Mouse (Mus musculus) kidney, adult 18-20 months (tissue): ENCODE measurements around the gene Dnajb2.

Source experiments
- DNase-seq: peaks from one replicate; pipeline ENCODE4 v3.0.0; 2021

The Dnajb2 gene

DNA sequence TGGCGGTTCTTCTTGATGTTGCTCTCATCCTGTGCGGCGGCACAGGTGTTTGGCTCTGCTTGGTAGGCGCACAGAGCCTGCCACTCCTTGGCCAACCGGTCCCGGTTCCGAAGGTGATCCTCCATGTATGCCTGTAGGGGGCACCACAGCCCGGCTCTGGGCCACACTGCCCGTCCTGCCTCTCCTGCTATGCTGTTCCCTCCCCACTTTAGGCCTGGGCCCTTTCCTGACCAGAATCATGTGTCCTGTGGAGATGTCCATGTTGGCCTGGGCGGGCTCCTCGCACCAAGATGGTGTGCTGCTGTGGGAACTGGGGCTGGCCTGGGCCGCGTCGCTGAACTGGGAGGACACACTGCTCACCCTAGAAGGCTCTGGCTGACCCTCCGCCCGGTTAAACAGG is 16.8 kb downstream of the Dnajb2 start:
- DNase-seq, result no peak

DNA sequence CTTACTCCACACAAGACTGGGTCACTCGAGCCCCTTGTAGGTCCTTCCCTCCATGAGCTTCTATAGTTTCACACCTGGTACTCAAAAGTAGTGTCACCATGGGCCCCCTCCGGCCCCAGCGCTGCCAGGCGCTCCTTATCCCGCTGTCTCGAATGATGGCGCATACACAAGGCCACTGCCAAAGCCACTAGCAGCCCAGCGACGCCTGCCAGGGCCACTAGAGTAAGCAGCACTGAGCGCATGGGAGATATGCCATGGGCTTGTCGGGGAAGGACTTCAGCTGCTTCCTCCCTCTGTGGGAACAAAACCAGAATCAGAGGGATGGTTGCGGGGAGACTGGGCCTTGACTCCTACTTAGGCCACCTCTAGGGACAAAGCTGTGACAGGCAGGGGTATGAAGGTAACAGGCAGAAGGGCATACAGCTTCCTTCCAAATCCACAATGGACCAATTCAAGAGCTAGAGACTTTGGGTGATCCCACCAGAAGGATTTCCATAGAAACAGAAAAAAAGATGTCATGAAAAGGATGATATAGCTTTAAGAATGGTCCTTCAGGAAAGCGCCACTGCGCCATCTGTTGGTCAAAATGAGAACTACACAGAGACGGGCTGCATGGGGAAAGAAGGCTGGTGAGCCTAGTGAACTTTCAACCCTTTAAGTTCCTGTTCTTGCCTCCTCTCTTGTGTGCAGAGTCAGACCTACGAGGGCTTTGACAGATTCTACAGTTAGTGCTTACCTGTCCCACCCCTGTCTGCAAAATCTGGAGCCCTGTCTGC is 17.8 kb downstream of the Dnajb2 start:
- peak; percentile 89 for DNase-seq

DNA sequence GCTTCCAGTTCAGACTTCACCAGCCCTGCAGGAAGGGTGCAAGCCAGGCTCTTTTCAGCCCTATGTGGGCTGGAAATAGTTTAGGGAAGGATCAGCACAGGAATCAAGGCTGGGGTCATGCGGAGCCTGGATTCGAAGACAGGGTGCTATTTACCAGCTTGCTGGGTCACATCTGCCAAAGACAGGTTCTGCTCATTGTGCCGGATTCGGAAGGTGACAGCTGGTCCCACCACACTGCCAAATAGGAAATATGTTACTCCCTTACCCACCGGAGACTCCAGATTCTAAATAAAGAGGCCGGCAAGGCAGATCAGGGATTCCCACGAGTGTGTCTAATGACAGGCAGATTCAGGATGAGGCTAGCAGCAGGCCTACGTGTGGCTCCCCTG is 18.4 kb downstream of the Dnajb2 start:
- no peak for DNase-seq

DNA sequence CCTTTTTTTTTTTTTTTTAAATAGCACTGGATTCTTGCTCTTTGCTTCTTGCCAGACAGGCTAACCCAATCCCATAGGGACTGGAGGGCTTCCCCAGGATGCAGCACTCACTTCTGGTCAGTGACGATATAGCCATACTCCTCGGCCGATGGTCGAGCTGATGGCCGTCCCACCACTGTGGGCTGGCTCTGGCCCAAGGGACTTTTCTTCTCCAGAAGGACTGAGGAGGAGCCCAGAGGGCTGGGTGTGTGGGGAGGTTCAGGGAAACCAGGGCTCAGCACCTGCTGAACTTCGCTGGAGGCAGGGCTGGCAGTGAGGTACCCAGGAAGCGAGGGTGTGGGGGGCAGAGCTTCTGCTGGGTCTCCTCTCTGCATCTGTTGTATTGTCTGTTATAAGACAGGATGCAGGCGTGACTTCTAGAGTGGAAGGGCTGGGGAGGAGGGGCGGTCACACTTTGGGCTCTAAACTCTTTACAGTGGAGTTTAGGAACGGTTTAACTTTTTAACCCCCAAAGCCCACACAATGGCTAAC is 19.4 kb downstream of the Dnajb2 start:
- DNase-seq, result no peak

DNA sequence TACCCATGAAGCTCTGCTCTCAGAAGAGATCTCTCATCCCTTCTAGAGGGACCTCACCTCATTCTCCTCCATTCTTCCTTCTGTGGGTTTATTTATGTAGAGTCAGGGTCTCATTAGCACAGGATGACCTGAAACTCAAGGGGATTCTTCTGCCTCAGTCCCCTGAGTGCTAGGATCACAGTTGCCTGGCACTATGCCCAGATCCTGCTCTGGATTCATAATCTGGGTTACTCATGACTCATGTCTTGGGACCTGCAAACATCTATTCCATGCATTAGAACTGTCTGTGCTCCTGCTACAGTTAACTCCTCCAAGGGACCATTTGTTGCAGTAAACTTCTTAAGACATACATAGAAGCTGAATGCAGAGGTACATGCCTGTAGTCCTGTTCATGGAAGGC is 25.1 kb downstream of the Dnajb2 start:
- DNase-seq, result no peak

DNA sequence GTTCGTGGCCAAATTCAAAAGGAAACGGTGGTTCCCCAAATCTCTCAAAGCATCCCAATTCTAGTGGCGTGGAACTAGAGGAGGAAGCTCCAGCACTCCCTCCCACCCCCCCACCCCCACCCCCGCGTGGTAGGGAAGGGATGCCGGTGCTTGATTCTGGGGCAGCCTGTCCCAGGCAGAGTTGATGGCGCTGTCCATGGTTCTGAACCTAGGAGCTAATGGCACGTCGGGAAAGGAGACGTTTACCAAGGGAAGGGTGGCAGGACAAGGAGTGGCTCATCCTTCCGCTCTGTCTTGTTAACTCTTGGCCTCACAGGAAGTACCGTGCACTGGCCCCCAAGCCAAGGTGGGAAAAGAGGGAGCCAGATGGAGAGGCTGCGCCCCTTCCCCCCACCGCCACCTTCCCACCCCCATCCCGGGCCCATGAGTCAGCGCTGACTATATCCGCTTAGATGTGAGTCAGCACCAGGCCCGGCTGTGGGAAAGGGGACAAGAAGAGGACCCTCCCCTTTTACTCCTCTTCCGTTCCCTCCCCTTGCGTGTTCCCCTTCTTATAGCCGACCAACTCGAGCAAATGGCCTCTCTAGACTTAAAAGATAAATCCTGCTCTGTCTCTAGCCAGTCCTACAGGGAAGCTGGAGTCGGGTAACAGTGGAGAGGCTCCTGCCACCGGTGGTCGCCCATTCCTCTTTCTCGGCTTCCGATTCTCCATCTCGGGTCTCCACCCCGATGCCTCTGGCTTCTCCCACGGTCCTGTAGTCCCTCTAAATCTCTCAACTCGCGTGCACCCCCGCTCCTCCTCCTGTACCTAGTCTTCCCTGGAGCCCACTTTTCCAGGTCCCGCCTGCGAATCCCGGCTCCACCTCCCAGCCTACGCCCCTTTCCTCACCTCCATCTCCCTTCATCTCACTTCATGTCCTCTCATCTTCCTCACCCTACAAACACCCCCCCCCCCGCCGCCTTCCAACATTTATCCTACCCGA is 27.1 kb downstream of the Dnajb2 start:
- peak; percentile 62 for DNase-seq

DNA sequence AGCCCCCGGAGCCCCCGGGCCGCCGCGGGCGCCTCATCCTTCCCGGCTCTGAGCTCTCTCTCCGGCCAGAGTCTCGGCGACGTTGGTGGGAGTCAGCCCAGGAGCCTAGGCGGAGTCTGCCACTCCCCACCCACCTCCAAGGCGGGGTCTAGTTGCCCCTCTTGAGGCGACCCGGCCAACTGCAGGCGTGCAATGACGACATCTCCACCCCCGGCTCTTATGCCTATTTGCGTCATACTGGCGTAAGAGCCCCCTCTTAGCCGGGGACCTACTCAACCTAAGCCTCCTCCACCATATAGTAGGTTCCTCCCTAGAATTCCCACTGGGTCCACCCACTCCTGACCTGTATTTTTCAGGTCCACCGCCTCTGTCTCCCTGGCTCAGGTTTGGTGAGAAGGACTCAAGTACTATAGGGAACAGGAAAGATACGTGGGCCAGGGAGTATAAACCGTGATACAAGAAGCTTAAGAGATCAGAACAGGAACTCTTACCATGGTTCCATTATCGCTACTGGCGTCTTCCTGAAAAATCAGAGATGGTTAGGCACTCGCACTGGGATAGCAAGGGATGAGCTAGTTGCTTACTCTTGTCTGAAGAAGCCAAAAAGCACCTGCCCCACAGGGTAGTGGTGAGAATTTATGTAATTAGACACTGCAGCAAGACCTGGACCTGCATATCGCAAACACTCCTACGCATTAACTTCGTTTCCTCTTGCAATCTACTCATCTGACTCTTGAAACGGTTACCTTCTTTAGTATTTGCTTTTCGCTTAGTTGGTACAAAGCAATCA is 28.1 kb downstream of the Dnajb2 start, which contains the start of gene Ptprn:
TSS of gene Ptprn (minus strand) at position 412 of the 790 bp plus-strand sequence.
- DNase-seq, result no peak

DNA sequence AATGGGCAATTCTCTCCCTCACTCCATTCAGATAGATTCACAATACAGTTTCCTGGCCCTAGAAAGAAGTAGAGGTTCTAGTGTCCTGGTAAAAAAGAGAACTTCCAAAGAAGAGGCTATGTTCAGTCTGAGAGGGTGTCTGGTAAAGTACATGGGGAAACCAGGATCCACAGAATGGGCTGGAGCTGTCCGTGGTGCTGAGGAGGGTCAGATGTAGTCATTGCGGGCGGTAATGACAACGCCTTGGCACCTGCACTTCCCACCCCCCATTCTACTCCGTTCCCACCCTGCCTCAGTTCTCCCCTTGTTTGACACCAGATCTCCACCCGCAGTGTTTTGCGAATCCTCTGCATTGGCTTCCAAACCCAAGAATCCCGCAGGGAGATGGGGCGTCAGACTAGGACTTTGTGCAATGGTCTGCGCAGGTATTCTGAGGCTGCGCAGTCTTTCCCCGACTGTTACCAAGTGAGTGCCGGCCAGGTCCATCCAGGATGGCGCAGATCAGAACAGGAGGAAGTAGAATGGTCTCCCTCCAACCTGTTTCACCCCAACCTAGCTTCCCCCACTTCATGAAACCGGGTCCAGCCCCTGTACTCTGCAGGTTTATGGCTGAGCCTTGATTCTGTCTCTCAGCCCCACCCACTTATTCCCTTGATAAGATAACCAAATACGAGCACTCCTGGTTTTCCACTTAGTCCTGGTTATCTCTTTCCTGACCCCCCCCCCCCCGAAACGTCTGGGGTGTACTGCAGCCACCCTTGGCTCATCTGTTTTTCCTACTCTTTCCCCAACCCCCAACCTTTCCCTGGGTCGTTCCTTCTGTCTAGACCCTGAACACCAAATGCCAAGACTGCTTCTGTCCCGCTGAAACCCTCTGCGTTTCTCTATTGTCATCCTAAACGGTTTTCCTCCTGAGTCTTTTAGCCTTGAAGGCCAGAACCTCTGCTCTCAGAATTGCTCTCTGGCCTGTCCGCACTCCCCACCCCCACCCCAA is 41.3 kb downstream of the Dnajb2 start:
- DNase-seq, result peak; percentile 47

DNA sequence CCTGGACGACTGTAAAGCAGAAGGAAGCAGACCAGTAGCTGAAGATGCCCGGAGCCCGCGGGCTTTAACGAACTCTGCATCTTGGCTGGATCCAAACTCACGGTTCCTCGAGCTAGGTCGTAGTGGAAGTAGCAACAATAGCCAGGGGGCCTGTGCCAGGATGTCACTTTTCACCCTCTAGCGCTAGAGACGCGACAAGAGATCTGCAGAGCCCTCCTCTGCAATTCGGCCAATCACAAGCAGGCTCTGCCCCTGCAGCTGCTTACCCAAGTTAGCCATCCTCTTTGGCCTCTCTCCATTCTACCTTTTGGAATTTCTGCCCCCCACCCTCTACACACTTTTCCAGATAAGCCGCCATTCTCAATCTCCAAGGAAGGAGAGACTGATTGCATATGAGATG is 42.0 kb downstream of the Dnajb2 start, which contains the start of gene Resp18:
TSS of gene Resp18 (minus strand) at position 188 of the 400 bp plus-strand sequence.
- DNase-seq, result no peak

DNA sequence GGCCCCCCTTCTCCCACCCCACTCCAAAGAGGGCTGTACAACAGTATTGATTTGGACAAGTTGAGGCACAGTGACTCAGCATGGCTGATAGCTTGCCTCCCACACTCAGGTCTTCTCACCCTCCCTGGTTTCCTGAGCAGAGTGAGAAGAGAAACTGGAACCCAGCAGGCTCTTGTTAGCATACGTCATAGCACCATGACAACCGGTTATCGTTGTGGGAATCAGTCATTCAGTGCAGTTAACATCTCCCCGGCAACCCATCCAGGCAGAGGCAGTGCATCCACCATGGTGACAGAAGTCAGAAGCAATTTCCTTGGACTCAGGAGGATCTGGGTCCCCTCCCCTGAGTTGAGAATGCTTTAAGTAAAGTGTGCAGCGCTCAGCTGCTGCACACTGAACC is 46.8 kb downstream of the Dnajb2 start:
- DNase-seq, result no peak

DNA sequence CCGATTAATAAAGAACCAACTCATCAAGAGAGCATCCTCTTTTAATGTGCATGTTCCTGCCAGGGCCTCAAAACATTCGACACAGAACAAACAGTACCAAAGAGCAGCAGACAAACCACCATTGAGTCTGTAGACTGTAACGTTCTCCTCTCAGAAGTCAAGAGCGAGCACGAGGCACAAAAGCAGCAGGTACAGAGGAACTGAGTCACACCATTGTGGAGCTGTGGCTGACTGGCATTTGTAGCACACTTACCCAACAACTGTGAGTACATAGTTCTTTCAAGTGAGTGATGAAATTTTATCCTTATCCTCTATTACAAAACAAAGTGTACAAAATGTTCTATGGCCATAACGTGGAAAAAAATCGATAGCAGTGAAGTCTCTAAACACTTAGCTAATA is 48.7 kb downstream of the Dnajb2 start:
- no peak for DNase-seq

DNA sequence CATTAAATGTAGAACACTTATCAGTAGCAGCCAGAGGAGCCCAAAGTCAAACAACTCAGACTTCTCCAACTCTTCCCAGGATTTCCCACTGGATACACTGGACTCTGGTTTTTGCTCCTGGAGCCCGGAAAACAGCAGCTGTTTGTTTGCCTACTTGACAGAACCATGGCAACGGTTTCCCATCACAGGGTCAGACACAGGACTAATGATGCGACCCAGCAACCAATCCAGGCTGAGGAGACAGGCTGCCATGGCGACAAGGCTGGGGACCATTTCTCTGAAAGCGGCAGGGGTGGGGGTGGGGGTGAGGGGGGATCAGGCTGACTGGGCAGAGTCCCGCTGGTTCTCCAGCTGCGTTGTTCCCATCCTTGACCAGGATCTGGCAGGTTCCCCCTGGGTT is 53.2 kb downstream of the Dnajb2 start:
- DNase-seq, result no peak

DNA sequence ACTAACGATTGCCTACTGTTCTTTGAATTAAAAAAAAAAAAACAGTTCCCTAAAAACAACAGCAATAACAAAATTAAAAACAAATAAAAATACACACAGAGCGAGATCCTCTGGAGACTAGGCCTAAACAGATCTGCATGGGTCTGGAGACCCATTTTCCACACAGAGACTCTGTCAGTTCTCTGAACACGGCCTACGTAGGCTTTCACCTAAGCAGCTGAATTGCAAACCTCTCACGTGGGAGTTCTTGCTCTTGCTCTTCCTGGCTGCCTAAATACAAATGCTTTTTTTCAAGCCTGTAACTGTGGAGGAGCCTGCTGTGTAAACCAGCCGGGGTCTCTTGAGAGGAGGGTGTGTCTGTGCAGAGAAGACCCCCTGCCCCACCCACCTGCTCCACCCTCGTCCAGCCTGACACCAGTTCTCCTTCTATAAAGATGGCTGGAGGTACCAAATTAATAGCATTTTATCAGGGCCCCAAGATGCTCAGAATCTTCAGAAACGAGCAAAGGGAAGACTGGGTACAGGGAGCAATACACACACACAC is 53.8 kb downstream of the Dnajb2 start:
- no peak for DNase-seq

DNA sequence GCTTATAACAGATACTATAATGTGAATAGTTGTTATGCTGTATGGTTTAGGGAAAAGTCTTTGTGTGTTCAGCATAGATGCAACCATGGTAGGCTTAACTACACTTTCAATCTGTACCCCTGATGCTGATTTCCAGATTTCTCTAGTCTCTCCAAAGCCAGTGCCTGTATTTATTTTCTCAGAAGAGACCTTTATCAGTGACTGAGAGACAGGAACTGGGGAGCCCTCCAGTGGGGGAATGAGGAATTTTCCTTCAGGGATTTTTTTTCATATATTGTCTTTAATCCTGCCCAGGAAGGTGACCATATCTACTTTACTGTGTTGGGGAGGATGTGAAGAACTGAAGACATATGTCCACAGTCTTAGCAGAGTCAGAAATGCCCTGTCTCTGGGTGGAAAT is 54.4 kb downstream of the Dnajb2 start:
- no peak for DNase-seq

DNA sequence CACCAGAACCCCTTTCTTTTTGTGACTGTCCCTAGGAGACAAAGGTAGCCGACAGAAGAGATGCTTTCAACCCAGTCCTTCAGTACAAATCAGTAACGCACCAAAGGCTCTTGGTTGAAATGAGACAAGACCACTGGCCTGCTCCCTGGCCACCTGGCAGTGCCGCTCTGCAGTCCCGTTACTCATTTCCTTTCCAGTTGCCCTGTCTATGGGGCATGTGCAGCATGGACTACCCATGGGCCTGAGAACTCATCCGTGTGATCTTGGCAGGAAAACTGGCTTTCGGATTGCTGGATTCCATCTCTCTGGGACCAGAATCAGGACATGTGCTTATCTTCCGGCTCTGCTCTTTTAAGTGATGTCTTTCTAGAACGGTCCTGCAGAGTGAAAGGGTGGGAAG is 55.1 kb downstream of the Dnajb2 start:
- no peak for DNase-seq

DNA sequence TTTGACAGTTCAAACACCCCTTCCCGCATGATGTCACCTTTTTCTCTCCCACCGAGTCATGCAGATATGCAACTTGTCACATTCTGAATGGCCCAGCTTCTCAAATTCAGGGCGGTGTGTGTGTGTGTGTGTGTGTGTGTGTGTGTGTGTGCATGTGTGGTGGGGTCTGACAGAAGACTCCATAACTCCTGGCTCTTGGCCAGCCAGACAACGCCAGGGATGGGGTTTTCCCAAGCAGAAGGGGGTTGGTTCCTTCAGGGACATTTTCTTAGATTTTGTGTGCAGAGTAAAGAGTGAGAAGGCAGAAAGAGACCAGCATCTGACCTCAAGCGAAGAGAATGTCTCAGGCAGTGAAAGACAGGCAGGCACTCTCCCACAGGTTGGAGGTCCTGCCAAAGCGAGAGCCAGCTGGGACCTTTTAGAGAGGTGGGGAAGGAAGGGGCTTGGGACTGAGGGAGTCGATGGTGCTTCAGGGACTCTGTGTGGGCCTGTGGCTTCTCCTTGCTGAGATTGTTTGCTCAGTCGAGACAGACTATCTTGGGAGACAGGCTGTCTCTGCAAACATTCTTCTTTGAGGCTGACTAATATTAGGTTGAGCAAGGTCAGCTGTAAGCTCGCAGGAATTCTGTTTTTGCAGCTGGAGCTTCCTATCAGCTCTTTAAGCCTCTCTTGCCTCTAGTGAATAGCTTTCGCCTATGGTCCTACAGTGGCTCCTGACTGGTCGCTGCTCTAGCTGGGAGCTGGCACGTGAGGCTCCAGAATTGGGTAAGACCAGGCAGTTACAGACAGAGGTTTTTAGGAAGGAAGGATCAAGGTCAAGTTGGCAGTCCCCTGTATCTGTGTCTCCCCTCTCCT is 56.5 kb downstream of the Dnajb2 start:
- no peak for DNase-seq

DNA sequence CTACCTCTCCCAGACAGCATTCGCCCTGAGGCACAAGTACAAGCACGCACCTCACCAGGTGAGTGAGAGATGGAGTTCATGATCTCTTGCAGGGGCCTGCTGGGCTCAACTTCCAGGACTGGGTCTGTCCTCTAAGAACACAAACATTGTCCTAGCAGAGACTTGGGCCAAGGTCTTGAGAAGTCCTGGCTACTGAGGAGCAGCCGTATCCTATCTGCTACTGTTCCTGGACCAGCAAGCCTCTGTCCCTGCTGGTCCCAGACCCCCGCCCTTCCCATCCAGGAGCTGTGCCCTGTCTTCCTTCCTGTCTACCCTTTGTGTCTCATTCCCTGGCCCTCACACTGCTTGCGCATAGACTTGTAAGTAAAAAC is 57.1 kb downstream of the Dnajb2 start:
- no peak for DNase-seq

DNA sequence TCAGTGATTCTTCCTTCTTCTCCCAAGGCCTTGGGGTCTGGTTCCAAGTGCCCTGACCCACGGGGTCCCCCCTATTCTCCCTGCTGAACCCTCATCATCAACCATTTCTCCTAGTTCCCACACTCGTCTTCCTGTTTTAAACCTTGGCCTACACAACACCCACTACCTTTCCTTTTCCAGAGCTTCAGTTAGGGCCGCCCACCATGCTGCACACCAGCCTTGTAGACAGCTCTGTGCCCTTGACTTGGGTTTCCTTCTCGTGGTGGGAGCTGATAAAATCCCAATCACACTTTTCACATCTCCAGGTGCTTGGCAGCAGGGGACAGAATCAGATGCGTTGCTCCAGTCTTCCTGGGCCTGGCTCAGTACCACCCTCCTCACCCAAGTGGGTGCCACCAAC is 58.1 kb downstream of the Dnajb2 start:
- DNase-seq, result no peak
